Mouse (Mus musculus) CD4-positive, CD25-positive, alpha-beta regulatory T cell, adult 2 months (primary cell): ENCODE results near the gene Myrf.

Experiments
- DNase-seq: peaks from one replicate; pipeline ENCODE4 v3.0.0-alpha.2; 2012; ENCODE audit warnings: low read depth, low spot score

Myrf gene

GRCm38 (mm10) chr19:10240654-10241305 lies at the start of gene Myrf:
Gene Myrf (minus strand): TSS chr19:10240748.
- peak; percentile 84 for DNase-seq

- DNase-seq: no peak
Observed at GRCm38 (mm10) chr19:10289609-10290150, 49.1 kb upstream of the Myrf start.

GRCm38 (mm10) chr19:10288125-10289040 lies 47.8 kb upstream of the Myrf start:
- no peak for DNase-seq

- DNase-seq: no peak
Observed at GRCm38 (mm10) chr19:10286458-10286872, 45.9 kb upstream of the Myrf start.

- no peak for DNase-seq
Observed at GRCm38 (mm10) chr19:10280771-10281540, 40.4 kb upstream of the Myrf start.

- no peak for DNase-seq
Observed at GRCm38 (mm10) chr19:10279668-10280067, 39.1 kb upstream of the Myrf start.

- no peak for DNase-seq
Observed at GRCm38 (mm10) chr19:10278669-10279324, 38.2 kb upstream of the Myrf start.

GRCm38 (mm10) chr19:10277759-10278158 lies 37.2 kb upstream of the Myrf start:
- DNase-seq: no peak

- DNase-seq: no peak
Observed at GRCm38 (mm10) chr19:10277331-10277730, 36.8 kb upstream of the Myrf start.

GRCm38 (mm10) chr19:10276483-10277144 lies 36.1 kb upstream of the Myrf start:
- DNase-seq: no peak

GRCm38 (mm10) chr19:10274056-10274455 lies 33.5 kb upstream of the Myrf start:
- DNase-seq: no peak

- DNase-seq: peak; percentile 21
Observed at GRCm38 (mm10) chr19:10272746-10273145, 32.2 kb upstream of the Myrf start.

- no peak for DNase-seq
Observed at GRCm38 (mm10) chr19:10271592-10271991, 31.0 kb upstream of the Myrf start.

- no peak for DNase-seq
Observed at GRCm38 (mm10) chr19:10270356-10270755, 29.8 kb upstream of the Myrf start.

- DNase-seq: no peak
Observed at GRCm38 (mm10) chr19:10268851-10269250, 28.3 kb upstream of the Myrf start.

- no peak for DNase-seq
Observed at GRCm38 (mm10) chr19:10267953-10268352, 27.4 kb upstream of the Myrf start.

- DNase-seq: no peak
Observed at GRCm38 (mm10) chr19:10267057-10267456, 26.5 kb upstream of the Myrf start.

- peak; percentile 25 for DNase-seq
Observed at GRCm38 (mm10) chr19:10266196-10266850, 25.8 kb upstream of the Myrf start.

GRCm38 (mm10) chr19:10261369-10261768 lies 20.8 kb upstream of the Myrf start:
- DNase-seq: peak; percentile 8
